Mouse (Mus musculus): ENCODE data around the gene Tmem198b.

DNA sequence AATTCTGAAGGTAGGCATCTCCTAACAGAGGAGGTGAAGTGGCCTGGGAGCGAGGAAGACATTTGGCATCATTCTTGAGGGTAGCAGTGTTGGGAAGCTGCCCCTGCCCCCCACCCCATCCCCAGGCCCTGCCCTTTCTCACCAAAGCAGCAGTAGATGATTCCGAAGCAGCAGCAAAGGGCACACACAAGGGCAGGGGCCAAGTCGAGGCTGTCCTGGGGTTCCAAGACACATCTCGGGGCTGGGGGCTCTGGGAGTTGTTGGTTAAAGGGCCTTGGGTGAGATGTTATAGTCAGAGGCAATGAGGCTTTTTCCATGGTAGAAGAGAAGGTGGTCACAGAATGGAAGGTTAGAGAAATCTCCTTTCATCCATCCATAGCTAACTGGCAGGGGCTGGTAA is 1.2 kb downstream of the Tmem198b start:
- TF ChIP-seq CTCF (IDR thresholded peaks at IDR 0.05; ENCODE audit: insufficient read depth, low read length) (no peak), POLR2A (IDR thresholded peaks at IDR 0.05; ENCODE audit: borderline replicate concordance, extremely low read depth, low read depth, low read length) (no peak)
